Mouse (Mus musculus): ENCODE data around the gene Auts2. TPM values are rescaled to one million over a fixed set of nuclear protein-coding genes. Genes with fewer than 3 reads are reported as not detected.

Gene Auts2
- total RNA-seq, 2 experiments from 2014 or later = 3.3 TPM; not detected in 1

- no peak for ATAC-seq (replicated peaks; ENCODE audit: low FRiP score, low TSS enrichment, poor library complexity, severe bottlenecking)
Measured at GRCm38 (mm10) chr5:131596591-131596990, 946.6 kb downstream of the Auts2 start.

- ATAC-seq (replicated peaks; ENCODE audit: low FRiP score, low TSS enrichment, poor library complexity, severe bottlenecking) = no peak
Measured at GRCm38 (mm10) chr5:131595730-131596129, 947.4 kb downstream of the Auts2 start.

DNA sequence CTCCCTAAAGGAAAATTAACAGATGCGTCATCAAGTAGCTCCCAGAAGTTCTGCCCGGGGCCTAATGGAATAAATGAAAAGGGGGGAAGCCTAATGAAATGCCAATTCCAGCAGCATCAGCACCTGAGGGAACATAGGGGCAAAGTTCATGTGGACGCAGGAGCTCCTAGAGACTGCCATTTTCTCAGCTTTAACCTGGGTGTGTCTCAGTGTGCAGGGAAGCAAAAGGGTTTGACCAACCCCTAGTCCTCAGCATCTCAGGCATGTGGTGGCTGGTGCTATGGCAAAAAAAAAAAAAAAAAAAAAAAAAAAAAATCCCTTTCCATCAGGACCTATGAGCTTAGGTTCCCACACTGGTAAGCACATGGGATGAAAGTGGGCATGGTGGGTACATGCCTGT lies 948.5 kb downstream of the Auts2 start:
- no peak for ATAC-seq (replicated peaks; ENCODE audit: low FRiP score, low TSS enrichment, poor library complexity, severe bottlenecking)

GRCm38 (mm10) chr5:131593261-131593660 lies 949.9 kb downstream of the Auts2 start:
- ATAC-seq (replicated peaks; ENCODE audit: low FRiP score, low TSS enrichment, poor library complexity, severe bottlenecking) = no peak

- no peak for ATAC-seq (replicated peaks; ENCODE audit: low FRiP score, low TSS enrichment, poor library complexity, severe bottlenecking)
Measured at GRCm38 (mm10) chr5:131589948-131590467, 953.1 kb downstream of the Auts2 start.

DNA sequence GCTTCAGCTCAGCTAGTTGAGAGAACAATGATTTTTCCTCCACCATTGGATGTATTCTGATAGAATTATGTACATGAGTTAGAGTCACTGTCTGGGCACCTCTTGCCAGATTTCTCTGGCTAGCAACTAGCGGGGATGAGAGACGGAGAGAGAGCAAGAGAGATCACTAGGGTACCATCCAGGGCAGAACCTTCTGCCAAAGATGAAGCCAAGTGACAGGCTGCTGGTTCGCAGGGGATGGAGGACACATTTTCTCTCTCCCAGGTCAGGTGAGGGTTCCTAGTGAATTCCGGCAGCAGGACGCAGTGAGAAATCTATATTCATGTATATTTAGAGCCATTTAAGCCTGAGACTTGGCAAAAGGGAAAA lies 956.8 kb downstream of the Auts2 start:
- no peak for ATAC-seq (replicated peaks; ENCODE audit: low FRiP score, low TSS enrichment, poor library complexity, severe bottlenecking)

DNA sequence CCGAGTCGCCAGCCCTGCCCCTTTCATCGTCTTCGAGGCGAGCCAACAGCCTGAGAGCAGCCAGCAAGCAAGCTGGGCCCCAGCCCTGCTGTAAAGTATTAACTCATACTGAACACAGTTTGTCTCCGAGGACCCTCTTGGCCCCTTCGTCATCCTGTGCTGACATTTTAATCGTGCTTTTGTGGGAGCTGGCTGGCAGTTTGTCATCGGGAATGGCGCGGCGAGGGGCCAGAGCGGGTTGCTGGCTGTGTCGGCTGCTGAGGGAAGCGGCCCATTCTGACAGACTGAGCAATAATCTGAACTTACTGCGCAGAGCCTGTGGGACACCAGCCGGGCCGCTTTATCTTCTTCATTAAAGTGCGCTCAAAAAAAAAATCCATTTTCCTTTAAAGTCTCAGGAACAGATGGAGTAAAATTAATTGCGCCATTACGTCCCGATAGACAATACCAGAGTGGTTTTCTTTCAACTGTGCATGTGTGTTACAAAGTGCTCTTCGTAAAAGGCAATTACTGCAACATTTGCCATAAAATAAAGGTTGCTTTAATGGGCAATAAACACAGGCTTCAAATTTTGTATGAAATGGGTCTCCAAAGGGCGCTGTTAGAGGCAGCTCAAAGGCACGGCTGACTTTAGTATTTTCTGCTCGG lies 957.3 kb downstream of the Auts2 start:
- no peak for ATAC-seq (replicated peaks; ENCODE audit: low FRiP score, low TSS enrichment, poor library complexity, severe bottlenecking)

- ATAC-seq (replicated peaks; ENCODE audit: low FRiP score, low TSS enrichment, poor library complexity, severe bottlenecking) = no peak
Measured at GRCm38 (mm10) chr5:131584260-131585135, 958.6 kb downstream of the Auts2 start.

- ATAC-seq (replicated peaks; ENCODE audit: low FRiP score, low TSS enrichment, poor library complexity, severe bottlenecking) = no peak
Measured at GRCm38 (mm10) chr5:131581110-131582050, 961.8 kb downstream of the Auts2 start.

GRCm38 (mm10) chr5:131578737-131579136 lies 964.4 kb downstream of the Auts2 start:
- ATAC-seq (replicated peaks; ENCODE audit: low FRiP score, low TSS enrichment, poor library complexity, severe bottlenecking) = no peak

DNA sequence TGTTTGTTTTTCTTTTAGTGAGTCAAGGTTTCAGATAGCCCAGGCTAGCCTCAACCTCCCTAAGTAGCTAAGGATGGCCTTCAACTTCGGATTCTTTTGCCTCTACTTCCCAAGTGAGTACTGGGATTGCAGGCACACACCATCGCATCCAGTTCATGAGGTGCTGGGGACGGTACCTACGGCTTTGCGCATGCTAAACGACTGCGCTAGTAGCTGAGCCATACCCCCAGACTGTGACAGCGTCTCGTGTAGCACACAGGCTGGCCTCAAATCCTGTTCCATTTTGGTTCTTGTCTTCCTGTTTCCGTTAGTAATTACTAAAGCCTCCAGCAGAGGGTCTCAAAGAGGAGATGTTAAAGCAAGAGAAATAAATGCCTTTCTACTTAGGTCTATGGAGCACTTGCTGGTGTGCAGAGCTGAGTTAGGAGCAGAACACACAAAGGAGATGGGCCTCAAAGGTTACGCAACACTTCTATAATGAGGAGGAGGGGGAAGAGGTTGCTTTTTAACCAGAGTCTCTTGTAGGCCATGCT lies 967.3 kb downstream of the Auts2 start:
- ATAC-seq (replicated peaks; ENCODE audit: low FRiP score, low TSS enrichment, poor library complexity, severe bottlenecking) = no peak

DNA sequence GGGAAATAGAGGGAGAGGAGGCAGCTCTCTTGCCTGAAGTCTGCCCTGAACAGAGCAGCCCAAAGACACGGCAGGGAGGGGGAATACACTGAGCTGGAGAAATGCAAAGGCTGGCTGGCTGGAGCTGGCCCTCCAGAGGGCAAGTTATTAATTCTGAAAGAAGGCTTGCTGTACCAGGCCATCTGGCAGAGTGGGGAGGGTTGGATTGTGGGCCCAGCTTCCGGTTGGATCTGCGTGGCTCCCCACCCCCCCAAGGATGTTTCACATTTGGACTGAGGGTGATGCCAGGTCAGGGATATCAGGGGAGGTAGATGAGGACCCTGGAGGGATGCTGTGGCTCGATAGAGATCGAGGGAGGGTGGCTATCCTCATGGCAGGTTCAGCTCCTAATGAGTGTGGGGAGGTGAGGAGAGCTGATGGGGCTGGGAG lies 968.0 kb downstream of the Auts2 start:
- ATAC-seq (replicated peaks; ENCODE audit: low FRiP score, low TSS enrichment, poor library complexity, severe bottlenecking) = no peak

DNA sequence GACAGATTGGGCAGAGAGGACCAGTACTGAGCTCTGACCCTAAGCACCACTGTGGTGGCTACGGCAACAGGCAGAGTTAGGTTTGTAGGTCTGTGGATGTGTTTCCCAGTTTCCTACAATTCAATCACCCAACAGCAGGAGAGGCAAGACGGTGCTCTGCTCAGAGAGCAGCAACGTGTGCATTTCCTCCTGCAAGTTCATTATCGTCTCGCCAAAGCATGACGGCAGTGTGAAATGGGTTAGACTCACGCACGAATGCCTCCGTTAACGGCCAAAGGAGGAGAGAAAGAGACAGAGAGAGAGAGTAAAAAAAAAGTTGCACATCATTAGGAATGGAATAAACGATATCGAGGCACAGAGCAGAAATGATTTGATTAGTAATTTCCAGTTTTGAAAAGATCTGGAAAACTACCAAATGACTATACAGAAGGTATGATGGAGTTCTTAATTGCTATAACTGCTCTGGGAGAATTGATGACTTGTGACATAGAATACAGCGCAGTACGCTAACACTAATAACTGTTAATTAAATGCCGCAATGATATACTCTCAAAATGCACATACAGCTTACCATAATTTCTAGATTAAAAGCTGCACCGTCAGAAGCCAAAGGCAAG lies 968.6 kb downstream of the Auts2 start:
- no peak for ATAC-seq (replicated peaks; ENCODE audit: low FRiP score, low TSS enrichment, poor library complexity, severe bottlenecking)

DNA sequence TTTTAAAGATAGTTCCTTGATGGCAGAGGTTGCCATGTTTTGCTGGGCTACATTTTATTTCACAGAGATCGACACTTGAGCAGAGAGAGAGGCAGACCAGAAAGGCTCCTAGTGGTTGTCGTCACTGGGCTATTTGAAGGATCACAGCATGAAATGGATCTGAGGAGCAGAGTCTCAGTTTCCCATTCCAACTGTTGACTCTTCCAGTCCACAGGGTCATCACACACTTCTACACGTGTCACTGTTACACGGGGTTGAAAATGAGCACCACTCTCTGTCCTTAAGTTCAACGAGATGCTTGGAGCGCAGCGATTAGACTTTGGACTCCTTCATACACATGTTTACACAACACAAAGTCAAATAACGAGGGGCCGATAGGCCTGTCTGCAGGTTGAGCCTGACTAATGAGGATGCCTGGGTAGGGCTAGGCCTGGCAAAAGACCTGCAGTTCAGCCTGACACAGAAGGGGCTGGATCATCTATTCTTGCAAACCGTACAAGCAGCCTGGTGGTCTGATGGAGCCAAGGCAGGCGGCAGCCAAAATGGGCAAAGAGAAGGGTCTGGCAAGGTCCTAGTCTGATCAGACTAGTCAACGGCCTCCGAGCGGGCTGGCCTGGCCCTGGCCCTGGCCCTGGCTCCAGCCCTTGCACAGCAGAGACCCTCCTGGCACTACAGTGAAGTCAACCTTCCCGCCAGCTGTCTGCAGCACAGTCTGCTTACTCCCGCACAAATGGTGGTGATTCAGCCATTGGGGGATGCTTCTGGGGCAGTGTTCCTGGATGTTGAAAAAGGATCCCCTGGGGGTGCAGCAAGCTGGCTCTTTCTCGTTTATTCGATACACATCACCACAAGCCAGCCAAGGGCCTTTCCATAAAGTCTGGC lies 969.6 kb downstream of the Auts2 start:
- ATAC-seq (replicated peaks; ENCODE audit: low FRiP score, low TSS enrichment, poor library complexity, severe bottlenecking) = no peak

DNA sequence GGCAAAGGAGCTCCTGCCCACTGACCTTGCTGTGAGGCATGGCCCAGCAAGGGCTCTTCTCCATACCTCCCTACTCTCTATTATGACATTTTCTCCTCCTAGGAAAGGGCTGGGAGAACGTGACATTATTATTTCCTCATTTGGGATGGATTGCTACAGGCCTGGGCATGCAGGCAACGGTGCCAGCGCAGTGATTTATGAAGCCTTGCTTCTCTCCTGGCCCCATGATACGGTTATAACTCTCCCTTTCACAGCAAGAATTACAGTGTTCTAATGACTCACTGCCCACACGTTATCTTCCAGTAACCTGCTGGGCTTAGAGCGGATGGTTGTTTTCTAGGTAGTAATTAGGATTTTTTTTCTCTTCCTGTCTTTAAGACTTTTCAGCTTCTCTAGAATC lies 977.1 kb downstream of the Auts2 start:
- ATAC-seq (replicated peaks; ENCODE audit: low FRiP score, low TSS enrichment, poor library complexity, severe bottlenecking) = no peak

GRCm38 (mm10) chr5:131563630-131564252 lies 979.4 kb downstream of the Auts2 start:
- no peak for ATAC-seq (replicated peaks; ENCODE audit: low FRiP score, low TSS enrichment, poor library complexity, severe bottlenecking)

- ATAC-seq (replicated peaks; ENCODE audit: low FRiP score, low TSS enrichment, poor library complexity, severe bottlenecking) = no peak
Measured at GRCm38 (mm10) chr5:131560773-131561560, 982.2 kb downstream of the Auts2 start.

All from megakaryocyte-erythroid progenitor cell, adult 5-6 weeks (primary cell).